Mouse (Mus musculus): ENCODE measurements at regions not wholly inside any gene's neighbourhood (a gene's known extent, or its start where the extent isn't known, plus 50 kb on each side); places are given as distances from the start of the nearest gene placed in this dataset.

DNA sequence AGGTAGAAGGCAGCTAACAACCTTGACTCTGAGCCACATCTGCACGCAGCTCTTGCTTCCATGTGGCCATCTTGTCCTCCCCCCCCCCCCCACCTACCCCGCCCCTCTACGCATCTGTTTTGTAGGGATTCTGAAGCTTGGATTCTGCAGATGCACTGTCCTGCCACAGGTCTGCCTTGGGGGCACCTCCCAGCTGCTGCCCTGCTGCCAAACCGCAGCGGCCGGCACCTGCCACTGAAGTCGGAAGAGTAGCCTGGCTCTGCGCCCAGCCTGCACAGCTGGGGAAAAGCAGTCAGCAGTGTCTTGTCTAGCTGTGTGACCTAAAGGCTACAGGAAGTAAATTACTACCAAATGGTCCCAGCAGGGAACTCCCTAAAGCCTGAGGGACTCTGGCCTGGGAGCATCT, 119.3 kb downstream of the Ddx1 start:
- TF ChIP-seq CTCF (IDR thresholded peaks at IDR 0.05) (no peak), EP300 (IDR thresholded peaks at IDR 0.05) (no peak)

Measured in lung, postnatal 0 days (tissue).